Mouse (Mus musculus) liver, embryonic 14.5 days (tissue): Measurements from ENCODE around the gene Zfp36l2.

Experiments used
- CTCF ChIP-seq: IDR thresholded peaks from 2 replicates; pipeline ENCODE4 v1.5.1; 2016; ENCODE audit warnings: antibody characterized with exemption, low read depth, control low read depth
- EP300 ChIP-seq: IDR thresholded peaks from 2 replicates; pipeline ENCODE4 v1.6.1; 2016; ENCODE audit warnings: antibody characterized with exemption, low read depth

GRCm38 (mm10) chr17:84152976-84153786, 34.6 kb downstream of the Zfp36l2 start:
- no peak for TF ChIP-seq CTCF
- peak; percentile 82 for TF ChIP-seq EP300
